Mouse (Mus musculus): ENCODE results near the gene Olfr344. TPM values are rescaled to one million over a fixed set of nuclear protein-coding genes. Genes with fewer than 3 reads are reported as not detected.

Olfr344 gene
- total RNA-seq (2021), result not detected
- long read RNA-seq, experiment 1, result 0 reads
- long read RNA-seq, experiment 2, result 0 reads

GRCm38 (mm10) chr2:36566362-36566761, at the start of gene Olfr344:
Olfr344 (plus strand) TSS chr2:36566662.
- DNase-seq, result no peak

GRCm38 (mm10) chr2:36524698-36525097, 41.8 kb upstream of the Olfr344 start, which contains the start of gene Olfr342:
Olfr342 (plus strand) TSS chr2:36524998.
- DNase-seq, result no peak

DNA sequence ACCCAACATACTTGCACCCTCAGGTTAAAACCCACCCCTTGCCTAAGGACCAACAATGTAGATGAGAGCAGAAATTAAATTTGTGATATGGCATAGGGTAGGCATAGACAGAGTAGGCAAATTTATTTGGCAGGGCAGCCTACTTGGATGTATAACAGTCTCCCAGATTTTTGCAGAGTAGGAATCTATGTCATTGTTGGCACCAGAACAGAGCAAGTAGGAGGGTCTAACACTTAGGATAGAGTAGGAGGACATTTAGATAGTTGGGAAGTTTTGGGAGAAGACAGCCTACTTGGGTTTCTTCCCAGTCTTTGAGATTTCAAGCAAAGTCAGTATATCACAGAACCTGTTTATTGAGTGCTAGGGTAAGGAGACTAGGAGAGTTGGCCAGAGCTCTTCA, 1.3 kb upstream of the Olfr344 start:
- no peak for DNase-seq

DNA sequence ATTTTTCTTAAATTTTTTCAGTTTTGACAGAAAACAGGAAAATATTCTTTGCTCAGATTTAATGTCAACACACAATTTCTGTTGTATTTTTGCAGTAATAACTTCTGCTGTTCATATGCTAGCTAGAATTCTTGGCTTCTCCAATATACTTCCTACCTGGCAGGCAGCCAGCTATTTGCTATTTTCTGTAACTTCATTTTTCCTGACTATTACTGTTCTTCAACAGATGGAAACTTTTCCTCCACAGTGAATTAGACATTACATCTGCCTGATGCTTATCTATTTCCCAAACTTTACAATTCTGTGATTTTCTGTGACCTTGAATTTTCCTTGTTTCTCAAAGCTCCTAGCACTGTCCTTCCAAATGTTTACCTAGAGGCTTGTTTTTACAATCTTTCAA, 560 bp downstream of the Olfr344 start:
- no peak for DNase-seq

DNA sequence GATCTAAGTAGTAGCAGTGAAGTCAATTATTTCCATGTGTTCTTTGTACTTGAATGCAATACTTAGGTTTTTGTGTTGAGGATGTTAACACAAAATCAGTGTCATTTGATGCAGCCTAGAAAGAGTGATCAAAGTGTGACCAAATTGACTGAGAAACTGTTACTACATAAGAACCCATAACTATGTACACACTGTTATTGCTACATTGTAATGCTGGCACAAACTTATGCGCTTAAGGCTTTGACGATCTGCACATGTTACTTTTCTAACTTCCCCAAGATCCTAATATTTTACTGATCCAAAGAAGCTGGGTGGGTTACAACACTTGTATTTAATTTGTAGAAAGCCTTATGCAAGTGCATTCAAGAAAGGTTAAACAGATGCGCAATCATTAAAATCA, 1.4 kb downstream of the Olfr344 start:
- no peak for DNase-seq

Other genes starting within 250 kb of the Olfr344 start
- not detected for gene Olfr338, start 193.1 kb upstream of the Olfr344 start, total RNA-seq (2021)
- not detected for gene Olfr339, start 147.7 kb upstream of the Olfr344 start, total RNA-seq (2021)
- not detected for gene Olfr340, start 114.1 kb upstream of the Olfr344 start, total RNA-seq (2021)
- gene Olfr341, start 84.2 kb upstream of the Olfr344 start, total RNA-seq (2021), result not detected
- not detected for gene Olfr342, start 41.7 kb upstream of the Olfr344 start, total RNA-seq (2021)
- gene Olfr345, start 73.4 kb downstream of the Olfr344 start, total RNA-seq (2021), result not detected
- not detected for gene Olfr346, start 119.1 kb downstream of the Olfr344 start, total RNA-seq (2021)
- not detected for gene Olfr347, start 165.2 kb downstream of the Olfr344 start, total RNA-seq (2021)
- gene Olfr348, start 217.6 kb downstream of the Olfr344 start, total RNA-seq (2021), result not detected
- not detected for gene Olfr50, start 223.9 kb downstream of the Olfr344 start, total RNA-seq (2021)

All from gastrocnemius, postnatal 25 days (tissue).